Mouse (Mus musculus): ENCODE results near the gene Olfr1089. TPM values are rescaled to one million over a fixed set of nuclear protein-coding genes. Genes with fewer than 3 reads are reported as not detected.

Olfr1089 gene
- polyA plus RNA-seq (2012; rRNA removed), result not detected in 2 replicates

GRCm38 (mm10) chr2:86733601-86734000, at the start of gene Olfr1089:
Gene Olfr1089 (minus strand): TSS chr2:86733701.
- Histone ChIP-seq H3K4me1 (ENCODE audit: control insufficient read depth, insufficient read depth, insufficient read length) (no peaks in the 10 kb centered on the region), H3K27ac (ENCODE audit: insufficient read depth, low read length) (no peak within 1 kb of the TSS), H3K4me3 (ENCODE audit: extremely low read depth, insufficient read depth, insufficient read length) (no peak within 1 kb of the TSS), H3K36me3 (ENCODE audit: control insufficient read depth, insufficient read depth, low read length) (no peaks in the 10 kb centered on the region), H3K27me3 (ENCODE audit: control insufficient read depth, insufficient read depth, low read length) (no peaks in the 10 kb centered on the region)
- DNase-seq (ENCODE audit: low read depth in 1 of 2, low spot score in 2 of 2), result no peak
- TF ChIP-seq POLR2A (IDR thresholded peaks at IDR 0.05; ENCODE audit: low read depth, low read length) (no peak), CTCF (IDR thresholded peaks at IDR 0.05; ENCODE audit: extremely low read depth, insufficient read depth, insufficient read length, insufficient replicate concordance) (no peak)

DNA sequence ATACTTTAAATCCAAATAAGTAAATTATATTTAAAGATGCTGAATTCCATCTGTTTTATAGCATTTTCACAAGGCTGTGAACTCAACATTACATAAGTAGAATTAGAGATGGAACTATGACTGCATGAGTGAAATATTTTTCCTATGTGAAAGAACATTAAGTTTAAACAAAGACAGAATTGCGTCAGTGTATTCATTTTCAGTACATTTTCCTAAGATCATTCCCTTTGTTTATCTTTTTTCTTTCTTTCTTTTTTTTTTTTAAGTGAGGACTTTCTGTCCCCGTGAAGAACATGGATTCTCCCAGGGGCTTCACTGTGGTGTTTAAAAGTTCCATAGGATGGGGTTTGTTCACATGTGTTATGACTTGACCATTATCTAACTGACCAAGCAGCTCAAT, 48.7 kb upstream of the Olfr1089 start, which contains the start of gene Olfr1093:
TSS of gene Olfr1093 (plus strand) at position 301 of the 400 bp plus-strand sequence.
- DNase-seq (ENCODE audit: low read depth in 1 of 2, low spot score in 2 of 2), result no peak
- WGBS, result 80% methylated on average over 2 of the region's 2 CpGs
- TF ChIP-seq POLR2A (IDR thresholded peaks at IDR 0.05; ENCODE audit: low read depth, low read length) (no peak), CTCF (IDR thresholded peaks at IDR 0.05; ENCODE audit: extremely low read depth, insufficient read depth, insufficient read length, insufficient replicate concordance) (no peak)
- Histone ChIP-seq H3K27ac (ENCODE audit: insufficient read depth, low read length) (no peak within 1 kb of the TSS), H3K36me3 (ENCODE audit: control insufficient read depth, insufficient read depth, low read length) (no peaks in the 10 kb centered on the region), H3K4me3 (ENCODE audit: extremely low read depth, insufficient read depth, insufficient read length) (no peak within 1 kb of the TSS), H3K27me3 (ENCODE audit: control insufficient read depth, insufficient read depth, low read length) (no peaks in the 10 kb centered on the region), H3K4me1 (ENCODE audit: control insufficient read depth, insufficient read depth, insufficient read length) (no peaks in the 10 kb centered on the region)

DNA sequence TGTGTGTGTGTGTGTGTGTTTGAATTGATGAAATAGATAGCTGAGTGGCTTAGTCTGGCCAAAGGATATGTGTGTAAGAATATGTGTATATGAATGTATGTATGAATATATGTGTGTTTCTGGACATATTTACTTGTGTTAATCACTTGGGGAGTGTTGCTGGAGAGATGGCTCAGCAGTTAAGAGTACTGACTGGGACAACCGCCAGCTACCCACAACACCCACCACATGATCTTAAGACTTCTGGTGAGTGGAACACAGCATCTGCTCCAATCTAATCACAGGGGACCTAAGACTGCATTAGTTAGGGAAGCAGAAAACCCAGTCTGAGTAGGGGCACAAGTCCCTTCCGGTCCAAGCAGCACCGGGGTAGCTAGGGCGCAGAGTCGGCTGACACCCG, 27.5 kb upstream of the Olfr1089 start:
- WGBS, result 98% methylated on average over 6 of the region's 6 CpGs

DNA sequence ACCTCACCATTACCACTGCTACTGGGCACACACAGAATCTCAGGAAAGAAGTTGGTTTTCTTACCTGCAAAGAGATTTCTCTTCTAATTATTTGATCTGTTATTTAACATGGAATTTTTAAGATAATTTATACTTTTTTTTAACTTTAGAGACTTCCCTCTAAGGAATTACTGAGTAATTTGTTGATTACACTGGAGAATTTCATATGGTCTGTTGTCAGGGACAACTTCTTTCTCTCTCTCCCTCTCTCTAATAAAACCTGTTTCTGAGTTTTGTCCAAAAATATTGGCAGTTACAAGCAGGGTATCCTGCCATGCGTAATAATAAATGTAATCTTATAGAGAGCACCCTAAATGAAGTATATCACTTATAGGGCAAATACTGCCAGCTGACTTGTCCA, 25.4 kb upstream of the Olfr1089 start, which contains the start of gene Olfr1090:
TSS of gene Olfr1090 (minus strand) at position 101 of the 400 bp plus-strand sequence.
- Histone ChIP-seq H3K4me1 (ENCODE audit: control insufficient read depth, insufficient read depth, insufficient read length) (no peaks in the 10 kb centered on the region), H3K36me3 (ENCODE audit: control insufficient read depth, insufficient read depth, low read length) (no peaks in the 10 kb centered on the region), H3K27ac (ENCODE audit: insufficient read depth, low read length) (no peak within 1 kb of the TSS), H3K27me3 (ENCODE audit: control insufficient read depth, insufficient read depth, low read length) (no peaks in the 10 kb centered on the region), H3K4me3 (ENCODE audit: extremely low read depth, insufficient read depth, insufficient read length) (no peak within 1 kb of the TSS)
- DNase-seq (ENCODE audit: low read depth in 1 of 2, low spot score in 2 of 2), result no peak
- TF ChIP-seq CTCF (IDR thresholded peaks at IDR 0.05; ENCODE audit: extremely low read depth, insufficient read depth, insufficient read length, insufficient replicate concordance) (no peak), POLR2A (IDR thresholded peaks at IDR 0.05; ENCODE audit: low read depth, low read length) (no peak)
- 97% methylated on average over 1 of the region's 1 CpGs for WGBS

More for the DNA sequence above, 27.5 kb upstream of the Olfr1089 start:
- Histone ChIP-seq H3K4me1 (ENCODE audit: control insufficient read depth, insufficient read depth, insufficient read length) (no peaks in the 10 kb centered on the region), H3K36me3 (ENCODE audit: control insufficient read depth, insufficient read depth, low read length) (no peaks in the 10 kb centered on the region), H3K27ac (ENCODE audit: insufficient read depth, low read length) (no peak overlapping the region), H3K4me3 (ENCODE audit: extremely low read depth, insufficient read depth, insufficient read length) (no peak overlapping the region), H3K27me3 (ENCODE audit: control insufficient read depth, insufficient read depth, low read length) (no peaks in the 10 kb centered on the region)
- no peak for TF ChIP-seq POLR2A (IDR thresholded peaks at IDR 0.05; ENCODE audit: low read depth, low read length)
- TF ChIP-seq CTCF (IDR thresholded peaks at IDR 0.05; ENCODE audit: extremely low read depth, insufficient read depth, insufficient read length, insufficient replicate concordance), result no peak
- DNase-seq (ENCODE audit: low read depth in 1 of 2, low spot score in 2 of 2), result no peak

DNA sequence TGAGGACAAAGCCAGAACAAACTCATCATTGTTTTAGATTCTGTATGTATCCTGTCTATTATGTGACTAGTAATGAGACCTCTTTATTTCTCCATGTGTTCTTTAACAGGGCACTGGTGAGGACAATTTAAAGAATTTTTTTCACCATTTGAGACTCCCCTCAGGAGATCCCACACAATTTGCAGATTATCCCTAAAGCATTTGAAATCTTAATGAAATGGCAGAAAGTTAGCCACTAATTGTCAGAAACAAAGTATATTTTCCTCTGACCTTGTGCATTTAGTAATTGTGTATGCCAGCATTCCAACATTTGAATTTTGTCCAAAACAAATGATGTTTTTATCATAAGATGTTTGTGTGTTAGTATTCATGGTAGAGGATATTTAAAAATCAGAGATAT, 35.2 kb downstream of the Olfr1089 start, which contains the start of gene Olfr1087:
TSS of gene Olfr1087 (minus strand) at position 101 of the 400 bp plus-strand sequence.
- TF ChIP-seq CTCF (IDR thresholded peaks at IDR 0.05; ENCODE audit: extremely low read depth, insufficient read depth, insufficient read length, insufficient replicate concordance), result no peak
- no peak for TF ChIP-seq POLR2A (IDR thresholded peaks at IDR 0.05; ENCODE audit: low read depth, low read length)
- no peak within 1 kb of the TSS for H3K27ac ChIP-seq (ENCODE audit: insufficient read depth, low read length)
- no peaks in the 10 kb centered on the region for H3K36me3 ChIP-seq (ENCODE audit: control insufficient read depth, insufficient read depth, low read length)
- no peaks in the 10 kb centered on the region for H3K27me3 ChIP-seq (ENCODE audit: control insufficient read depth, insufficient read depth, low read length)
- DNase-seq (ENCODE audit: low read depth in 1 of 2, low spot score in 2 of 2), result no peak
- H3K4me1 ChIP-seq (ENCODE audit: control insufficient read depth, insufficient read depth, insufficient read length), result no peaks in the 10 kb centered on the region
- no peak within 1 kb of the TSS for H3K4me3 ChIP-seq (ENCODE audit: extremely low read depth, insufficient read depth, insufficient read length)

Other genes with a start within 250 kb of the Olfr1089 start
- gene Olfr228, start 246.3 kb downstream of the Olfr1089 start, polyA plus RNA-seq (2012; rRNA removed), result not detected in 2 replicates
- gene Olfr1076, start 225.2 kb downstream of the Olfr1089 start, polyA plus RNA-seq (2012; rRNA removed), result not detected in 2 replicates
- not detected in 2 replicates for gene Olfr1079, start 191.2 kb downstream of the Olfr1089 start, polyA plus RNA-seq (2012; rRNA removed)
- gene Olfr1080, start 175.5 kb downstream of the Olfr1089 start, polyA plus RNA-seq (2012; rRNA removed), result not detected in 2 replicates
- gene Olfr1082, start 134.7 kb downstream of the Olfr1089 start, polyA plus RNA-seq (2012; rRNA removed), result not detected in 2 replicates
- not detected in 2 replicates for gene Olfr1084, start 94.0 kb downstream of the Olfr1089 start, polyA plus RNA-seq (2012; rRNA removed)
- not detected in 2 replicates for gene Olfr1085, start 71.7 kb downstream of the Olfr1089 start, polyA plus RNA-seq (2012; rRNA removed)
- not detected in 2 replicates for gene Olfr1086, start 53.6 kb downstream of the Olfr1089 start, polyA plus RNA-seq (2012; rRNA removed)
- gene Olfr1087, start 35.3 kb downstream of the Olfr1089 start, polyA plus RNA-seq (2012; rRNA removed), result not detected in 2 replicates
- gene Olfr1090, start 25.3 kb upstream of the Olfr1089 start, polyA plus RNA-seq (2012; rRNA removed), result not detected in 2 replicates
- not detected in 2 replicates for gene Olfr1093, start 48.8 kb upstream of the Olfr1089 start, polyA plus RNA-seq (2012; rRNA removed)
- not detected in 2 replicates for gene Olfr141, start 76.3 kb upstream of the Olfr1089 start, polyA plus RNA-seq (2012; rRNA removed)
- gene Olfr1094, start 91.0 kb upstream of the Olfr1089 start, polyA plus RNA-seq (2012; rRNA removed), result not detected in 2 replicates
- gene Olfr1095, start 118.0 kb upstream of the Olfr1089 start, polyA plus RNA-seq (2012; rRNA removed), result not detected in 2 replicates
- gene Gm13723, start 141.1 kb upstream of the Olfr1089 start, polyA plus RNA-seq (2012; rRNA removed), result not detected in 2 replicates
- gene Olfr1097, start 158.5 kb upstream of the Olfr1089 start, polyA plus RNA-seq (2012; rRNA removed), result not detected in 2 replicates
- not detected in 2 replicates for gene Olfr1098, start 190.8 kb upstream of the Olfr1089 start, polyA plus RNA-seq (2012; rRNA removed)
- gene Olfr1099, start 227.0 kb upstream of the Olfr1089 start, polyA plus RNA-seq (2012; rRNA removed), result not detected in 2 replicates
- gene Olfr1100, start 246.3 kb upstream of the Olfr1089 start, polyA plus RNA-seq (2012; rRNA removed), result not detected in 2 replicates

All from spleen, adult 2 months (tissue).